Mouse (Mus musculus) left cerebral cortex, postnatal 36 days (tissue): ENCODE measurements at regions not wholly inside any gene's neighbourhood (a gene's known extent, or its start where the extent isn't known, plus 50 kb on each side); places are given as distances from the start of the nearest gene placed in this dataset.

ENCODE experiments used
- DNase-seq, 2 experiments: peaks; one replicate each; pipeline ENCODE4 v3.0.0; 2021 to 2022; ENCODE audit warnings: low spot score in 2 of 2, mixed read lengths in 1 of 2
- intact Hi-C: fragments of 180-260 bp; cut with DNase I; formaldehyde crosslinking; loops from one replicate; pipeline ENCODE4 v1.15.1; 2025

GRCm38 (mm10) chr4:106859476-106859875 is 51.0 kb upstream of the Ssbp3 start:
- DNase-seq, result no peak
- intact Hi-C loops, result no loop called here

GRCm38 (mm10) chr4:106858357-106859088 is 52.0 kb upstream of the Ssbp3 start:
- DNase-seq, result no peak
- intact Hi-C loops, result no loop called here

DNA sequence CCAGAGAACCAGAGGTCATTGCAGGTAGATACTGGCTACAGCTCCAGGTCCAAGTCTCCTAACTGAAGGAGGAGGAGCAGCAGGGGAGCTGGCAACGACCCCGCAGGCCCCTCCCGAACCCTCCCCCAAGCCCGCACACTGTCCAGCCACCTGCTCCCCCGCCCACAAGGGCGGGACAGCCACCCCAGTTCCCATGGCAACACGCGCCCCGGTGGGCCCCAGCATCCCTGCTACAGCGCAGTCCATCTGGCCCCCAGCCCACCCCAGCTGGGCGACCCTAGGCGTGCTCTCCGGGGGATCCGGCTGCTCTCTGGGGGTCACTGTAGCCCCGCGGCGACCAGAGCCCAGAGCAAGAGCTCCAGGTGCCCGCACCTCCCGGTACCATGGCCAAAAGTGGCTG is 51.0 kb upstream of the Acot11 start:
- no peak for DNase-seq
- intact Hi-C loops, result no loop called here

- peak; percentile 27 to 42 for DNase-seq
- intact Hi-C loops, result no loop called here
Measured at GRCm38 (mm10) chr4:106854361-106855309, 49.8 kb upstream of the Acot11 start.
